Mouse (Mus musculus): ENCODE measurements around the gene Sec24b. TPM values are rescaled to one million over a fixed set of nuclear protein-coding genes. Genes with fewer than 3 reads are reported as not detected.

The Sec24b gene
- total and polyA plus RNA-seq, 3 experiments = 14.3 to 50.6 (median 31.2) TPM

GRCm38 (mm10) chr3:129998526-129998925, 62.8 kb downstream of the Sec24b start:
- Histone ChIP-seq H3K79me2 (replicated peaks; ENCODE audit: control insufficient read depth, extremely low read depth, insufficient read depth, poor library complexity, severe bottlenecking) (no peaks in the 10 kb centered on the region), H3K4me2 (ENCODE audit: insufficient read depth, low read depth, poor library complexity, severe bottlenecking) (no peak overlapping the region), H3K4me3 (replicated peaks in 1 of 3; ENCODE audit: low read depth in 2 of 3, low read length in 2 of 3, poor library complexity in 1 of 3) (no peak overlapping the region), H3K36me3 (replicated peaks in 1 of 2; ENCODE audit: control insufficient read depth in 1 of 2, insufficient read depth in 1 of 2, low read length in 1 of 2) (peaks cover 67 to 90% of the 10 kb centered on the region in 2 experiments), H3K27ac (ENCODE audit: insufficient read depth, low read depth) (no peak overlapping the region), H3K27me3 (replicated peaks) (no peaks in the 10 kb centered on the region), H3K9ac (ENCODE audit: insufficient read depth, low read depth) (no peak overlapping the region), H3K4me1 (ENCODE audit: control insufficient read depth in 1 of 2, insufficient read depth in 2 of 2) (no peaks in the 10 kb centered on the region; a peak in 1 of 4 replicates), H3K9me3 (replicated peaks; ENCODE audit: low read length) (no peaks in the 10 kb centered on the region)
- TF ChIP-seq USF1 (IDR thresholded peaks at IDR 0.05; ENCODE audit: low read depth, low read length) = no peak
- in situ Hi-C loops (cut with MboI; ENCODE audit: low pct_ligation_motif_present, low pct_unique_long_range_greater_than_20kb, low sequenced_read_pairs) = no loop called here
- no peak for DNase-seq (ENCODE audit: extremely low read depth)
- dilution Hi-C loops (cut with MboI; ENCODE audit: extremely low pct_ligation_motif_present, extremely low pct_unique_long_range_greater_than_20kb, low sequenced_read_pairs) = no loop called here

- H3K4me1 ChIP-seq (ENCODE audit: control insufficient read depth in 1 of 2, insufficient read depth in 2 of 2) = no peaks in the 10 kb centered on the region
- H3K9ac ChIP-seq (ENCODE audit: insufficient read depth, low read depth) = no peak overlapping the region
- H3K27ac ChIP-seq (ENCODE audit: insufficient read depth, low read depth) = no peak overlapping the region
- H3K36me3 ChIP-seq (replicated peaks in 1 of 2; ENCODE audit: control insufficient read depth in 1 of 2, insufficient read depth in 1 of 2, low read length in 1 of 2) = peaks cover 69 to 90% of the 10 kb centered on the region in 2 experiments
- no peak overlapping the region for H3K4me3 ChIP-seq (replicated peaks in 1 of 3; ENCODE audit: low read depth in 2 of 3, low read length in 2 of 3, poor library complexity in 1 of 3)
- no peak overlapping the region for H3K4me2 ChIP-seq (ENCODE audit: insufficient read depth, low read depth, poor library complexity, severe bottlenecking)
- no peaks in the 10 kb centered on the region for H3K9me3 ChIP-seq (replicated peaks; ENCODE audit: low read length)
- no peaks in the 10 kb centered on the region for H3K27me3 ChIP-seq (replicated peaks)
- TF ChIP-seq POLR2AphosphoS2 (IDR thresholded peaks at IDR 0.05; ENCODE audit: low read depth, low read length) (no peak), JUN (IDR thresholded peaks at IDR 0.05; ENCODE audit: insufficient read depth, low read depth, low read length) (no peak), E2F4 (IDR thresholded peaks at IDR 0.05; ENCODE audit: insufficient replicate concordance, low read depth, low read length) (no peak), SMC3 (IDR thresholded peaks at IDR 0.05; ENCODE audit: low read depth, low read length) (no peak)
- dilution Hi-C loops (cut with MboI; ENCODE audit: extremely low pct_ligation_motif_present, extremely low pct_unique_long_range_greater_than_20kb, low sequenced_read_pairs) = no loop called here
- H3K79me2 ChIP-seq (replicated peaks; ENCODE audit: control insufficient read depth, extremely low read depth, insufficient read depth, poor library complexity, severe bottlenecking) = no peaks in the 10 kb centered on the region
- in situ Hi-C loops (cut with MboI; ENCODE audit: low pct_ligation_motif_present, low pct_unique_long_range_greater_than_20kb, low sequenced_read_pairs) = no loop called here
- DNase-seq (ENCODE audit: extremely low read depth) = no peak
These were observed 63.4 kb downstream of the Sec24b start for GRCm38 (mm10) chr3:129998001-129998400.

GRCm38 (mm10) chr3:129997324-129997723, 64.0 kb downstream of the Sec24b start:
- Histone ChIP-seq H3K36me3 (replicated peaks in 1 of 2; ENCODE audit: control insufficient read depth in 1 of 2, insufficient read depth in 1 of 2, low read length in 1 of 2) (peaks cover 70 to 90% of the 10 kb centered on the region in 2 experiments), H3K9me3 (replicated peaks; ENCODE audit: low read length) (no peaks in the 10 kb centered on the region), H3K4me1 (ENCODE audit: control insufficient read depth in 1 of 2, insufficient read depth in 2 of 2) (no peaks in the 10 kb centered on the region), H3K79me2 (replicated peaks; ENCODE audit: control insufficient read depth, extremely low read depth, insufficient read depth, poor library complexity, severe bottlenecking) (no peaks in the 10 kb centered on the region), H3K27ac (ENCODE audit: insufficient read depth, low read depth) (no peak overlapping the region), H3K9ac (ENCODE audit: insufficient read depth, low read depth) (no peak overlapping the region), H3K4me2 (ENCODE audit: insufficient read depth, low read depth, poor library complexity, severe bottlenecking) (no peak overlapping the region), H3K4me3 (replicated peaks in 1 of 3; ENCODE audit: low read depth in 2 of 3, low read length in 2 of 3, poor library complexity in 1 of 3) (no peak overlapping the region), H3K27me3 (replicated peaks) (no peaks in the 10 kb centered on the region)
- TF ChIP-seq SMC3 (IDR thresholded peaks at IDR 0.05; ENCODE audit: low read depth, low read length) = no peak
- TF ChIP-seq KAT2A (IDR thresholded peaks at IDR 0.05; ENCODE audit: insufficient replicate concordance, low read length) = no peak
- TF ChIP-seq MEF2A (IDR thresholded peaks at IDR 0.05; ENCODE audit: borderline replicate concordance, low read depth, low read length) = no peak
- TF ChIP-seq MXI1 (IDR thresholded peaks at IDR 0.05; ENCODE audit: low read depth, low read length) = no peak
- no peak for TF ChIP-seq NRF1 (IDR thresholded peaks at IDR 0.05; ENCODE audit: low read depth, low read length)
- no peak for TF ChIP-seq PAX5 (IDR thresholded peaks at IDR 0.05; ENCODE audit: low read length)
- in situ Hi-C loops (cut with MboI; ENCODE audit: low pct_ligation_motif_present, low pct_unique_long_range_greater_than_20kb, low sequenced_read_pairs) = no loop called here
- no peak for DNase-seq (ENCODE audit: extremely low read depth)
- dilution Hi-C loops (cut with MboI; ENCODE audit: extremely low pct_ligation_motif_present, extremely low pct_unique_long_range_greater_than_20kb, low sequenced_read_pairs) = no loop called here
